Mouse (Mus musculus) heart, embryonic 13.5 days (tissue): ENCODE results near the gene Clmp. TPM values are rescaled to one million over a fixed set of nuclear protein-coding genes. Genes with fewer than 3 reads are reported as not detected.

ENCODE experiments used
- ATAC-seq: fragments of 200-750 bp; cut with Nextera tagmentation; 2 replicates; pipeline ENCODE4 v1.8.0; 2017; ENCODE audit warnings: moderate TSS enrichment; ENCODE audit not compliant: insufficient number of reproducible peaks, low FRiP score, low TSS enrichment; ENCODE audit errors: extremely low read depth
- H3K27ac ChIP-seq: fragments of 300-500 bp; sonication (generic); replicated peaks from 2 replicates; pipeline ENCODE4 v1.5.1; 2015; ENCODE audit warnings: moderate library complexity, mild to moderate bottlenecking, inconsistent platforms
- H3K27me3 ChIP-seq: fragments of 300-500 bp; sonication (generic); replicated peaks from 2 replicates; pipeline ENCODE4 v1.6.1; 2015; ENCODE audit warnings: mild to moderate bottlenecking, inconsistent platforms
- H3K36me3 ChIP-seq: fragments of 300-500 bp; sonication (generic); 2 replicates; pipeline ENCODE4 v1.6.1; 2015; ENCODE audit warnings: mild to moderate bottlenecking, inconsistent platforms
- H3K4me1 ChIP-seq: fragments of 300-500 bp; sonication (generic); 2 replicates; pipeline ENCODE4 v1.6.1; 2015; ENCODE audit warnings: inconsistent platforms
- H3K4me2 ChIP-seq: fragments of 300-500 bp; sonication (generic); 2 replicates; pipeline ENCODE4 v1.6.1; 2015; ENCODE audit warnings: inconsistent platforms, mild to moderate bottlenecking, moderate library complexity
- H3K4me3 ChIP-seq: fragments of 300-500 bp; sonication (generic); 2 replicates; pipeline ENCODE4 v1.5.1; 2015; ENCODE audit warnings: moderate library complexity, mild to moderate bottlenecking, inconsistent platforms
- H3K9ac ChIP-seq: fragments of 300-500 bp; sonication (generic); 2 replicates; pipeline ENCODE4 v1.6.1; 2015; ENCODE audit warnings: inconsistent platforms, mild to moderate bottlenecking, moderate library complexity
- H3K9me3 ChIP-seq: fragments of 300-500 bp; sonication (generic); 2 replicates; pipeline ENCODE4 v1.6.1; 2016; ENCODE audit warnings: inconsistent platforms
- WGBS: fragments of 180-500 bp; shearing (Covaris S2); methylation state at CpG from one replicate; pipeline ENCODE4 v1.1.7; 2015; ENCODE audit warnings: mixed read lengths; 5-methylcytosine and 5-hydroxymethylcytosine counted together
- polyA plus RNA-seq: library from polyadenylated mRNA; unstranded; fragments of >200 nt; fragmentation: Nextera tagmentation; extraction: Ambion mirVana; gene quantifications from 2 replicates; pipeline ENCODE4 v1.2.1, GENCODE M21; 2015

Gene Clmp
- polyA plus RNA-seq, 1 experiment from 2014 or later = 9.4 TPM

GRCm38 (mm10) chr9:40693768-40694167, 8.0 kb downstream of the Clmp start:
- ATAC-seq = no peak

GRCm38 (mm10) chr9:40694284-40694683, 8.5 kb downstream of the Clmp start:
- ATAC-seq = no peak
- H3K9me3 ChIP-seq = no peaks in the 10 kb centered on the region
- H3K4me1 ChIP-seq = peaks cover 26% of the 10 kb centered on the region
- no peaks in the 10 kb centered on the region for H3K27me3 ChIP-seq
- H3K4me3 ChIP-seq = no peak overlapping the region
- no peaks in the 10 kb centered on the region for H3K36me3 ChIP-seq
- H3K4me2 ChIP-seq = no peak overlapping the region
- 83% methylated on average over 12 of the region's 12 CpGs for whole genome bisulfite sequencing
- no peak overlapping the region for H3K9ac ChIP-seq
- peak overlapping the region; percentile 76; the same call in 1 of the 2 replicates for H3K27ac ChIP-seq

More at GRCm38 (mm10) chr9:40693768-40694167, 8.0 kb downstream of the Clmp start:
- Histone ChIP-seq H3K27ac (peak overlapping the region; percentile 76), H3K27me3 (no peaks in the 10 kb centered on the region), H3K36me3 (no peaks in the 10 kb centered on the region), H3K4me1 (peaks cover 26% of the 10 kb centered on the region), H3K4me3 (no peak overlapping the region), H3K9ac (no peak overlapping the region; the same call in 1 of the 2 replicates), H3K9me3 (no peaks in the 10 kb centered on the region), H3K4me2 (peak overlapping the region; percentile 18; the same call in 1 of the 2 replicates)
- WGBS = 66% methylated on average over 5 of the region's 5 CpGs

- 80% methylated on average over 4 of the region's 4 CpGs for WGBS
- Histone ChIP-seq H3K4me2 (no peak overlapping the region), H3K9ac (no peak overlapping the region), H3K4me3 (no peak overlapping the region), H3K27ac (no peak overlapping the region), H3K27me3 (no peaks in the 10 kb centered on the region), H3K9me3 (no peaks in the 10 kb centered on the region), H3K4me1 (peaks cover 26% of the 10 kb centered on the region), H3K36me3 (no peaks in the 10 kb centered on the region)
- no peak for ATAC-seq
These were observed 10.3 kb downstream of the Clmp start for GRCm38 (mm10) chr9:40696086-40696485.

GRCm38 (mm10) chr9:40699194-40699593, 13.4 kb downstream of the Clmp start:
- Histone ChIP-seq H3K4me3 (no peak overlapping the region), H3K4me1 (peaks cover 8% of the 10 kb centered on the region; the same call in 1 of the 2 replicates), H3K4me2 (no peak overlapping the region), H3K9me3 (no peaks in the 10 kb centered on the region), H3K36me3 (no peaks in the 10 kb centered on the region), H3K27ac (no peak overlapping the region), H3K27me3 (no peaks in the 10 kb centered on the region), H3K9ac (no peak overlapping the region)
- 82% methylated on average over 3 of the region's 3 CpGs for WGBS
- no peak for ATAC-seq

GRCm38 (mm10) chr9:40700253-40700652, 14.5 kb downstream of the Clmp start:
- WGBS = 84% methylated on average over 5 of the region's 5 CpGs
- Histone ChIP-seq H3K4me2 (no peak overlapping the region), H3K4me1 (peaks cover 9% of the 10 kb centered on the region; the same call in 1 of the 2 replicates), H3K27ac (no peak overlapping the region), H3K4me3 (no peak overlapping the region), H3K9me3 (no peaks in the 10 kb centered on the region), H3K27me3 (no peaks in the 10 kb centered on the region), H3K9ac (no peak overlapping the region), H3K36me3 (no peaks in the 10 kb centered on the region)
- no peak for ATAC-seq

GRCm38 (mm10) chr9:40704364-40705276, 18.9 kb downstream of the Clmp start:
- no peak overlapping the region for H3K27ac ChIP-seq
- H3K4me1 ChIP-seq = peaks cover 21% of the 10 kb centered on the region
- no peak overlapping the region for H3K9ac ChIP-seq
- H3K4me2 ChIP-seq = no peak overlapping the region
- H3K9me3 ChIP-seq = no peaks in the 10 kb centered on the region
- H3K36me3 ChIP-seq = no peaks in the 10 kb centered on the region
- 47% methylated on average over 10 of the region's 10 CpGs for WGBS
- H3K4me3 ChIP-seq = no peak overlapping the region
- no peak for ATAC-seq
- 0 out of 2 replicates have a peak, but pooled peaks cover 4% of the 10 kb centered on the region for H3K27me3 ChIP-seq

- ATAC-seq = no peak
- no peak overlapping the region for H3K9ac ChIP-seq
- H3K27me3 ChIP-seq = 0 out of 2 replicates have a peak, but pooled peaks cover 4% of the 10 kb centered on the region
- no peaks in the 10 kb centered on the region for H3K36me3 ChIP-seq
- no peak overlapping the region for H3K4me2 ChIP-seq
- no peak overlapping the region for H3K4me3 ChIP-seq
- no peaks in the 10 kb centered on the region for H3K9me3 ChIP-seq
- WGBS = 76% methylated on average over 12 of the region's 12 CpGs
- H3K27ac ChIP-seq = no peak overlapping the region
- H3K4me1 ChIP-seq = peaks cover 29% of the 10 kb centered on the region
These were observed 22.8 kb downstream of the Clmp start for GRCm38 (mm10) chr9:40708448-40709140.

- no peaks in the 10 kb centered on the region for H3K9me3 ChIP-seq
- H3K27me3 ChIP-seq = 0 out of 2 replicates have a peak, but pooled peaks cover 4% of the 10 kb centered on the region
- no peak for ATAC-seq
- no peak overlapping the region for H3K9ac ChIP-seq
- WGBS = 77% methylated on average over 7 of the region's 7 CpGs
- no peak overlapping the region for H3K27ac ChIP-seq
- no peak overlapping the region for H3K4me2 ChIP-seq
- H3K4me1 ChIP-seq = peaks cover 28% of the 10 kb centered on the region
- H3K36me3 ChIP-seq = no peaks in the 10 kb centered on the region
- H3K4me3 ChIP-seq = no peak overlapping the region
These were observed 23.4 kb downstream of the Clmp start for GRCm38 (mm10) chr9:40709141-40709537.

- no peak overlapping the region for H3K4me2 ChIP-seq
- H3K27me3 ChIP-seq = 0 out of 2 replicates have a peak, but pooled peaks cover 4% of the 10 kb centered on the region
- H3K27ac ChIP-seq = no peak overlapping the region
- no peak for ATAC-seq
- H3K4me1 ChIP-seq = peaks cover 23% of the 10 kb centered on the region
- H3K4me3 ChIP-seq = no peak overlapping the region
- no peak overlapping the region for H3K9ac ChIP-seq
- WGBS = 50% methylated on average over 3 of the region's 3 CpGs
- H3K9me3 ChIP-seq = no peaks in the 10 kb centered on the region
- H3K36me3 ChIP-seq = no peaks in the 10 kb centered on the region
These were observed 23.8 kb downstream of the Clmp start for GRCm38 (mm10) chr9:40709587-40709986.

GRCm38 (mm10) chr9:40709991-40710390, 24.2 kb downstream of the Clmp start:
- 54% methylated on average over 3 of the region's 3 CpGs for WGBS
- no peak overlapping the region for H3K27ac ChIP-seq
- H3K9ac ChIP-seq = no peak overlapping the region
- H3K27me3 ChIP-seq = 0 out of 2 replicates have a peak, but pooled peaks cover 4% of the 10 kb centered on the region
- no peak overlapping the region for H3K4me3 ChIP-seq
- H3K9me3 ChIP-seq = no peaks in the 10 kb centered on the region
- ATAC-seq = no peak
- H3K4me2 ChIP-seq = no peak overlapping the region
- H3K4me1 ChIP-seq = peaks cover 20% of the 10 kb centered on the region
- H3K36me3 ChIP-seq = no peaks in the 10 kb centered on the region

- Histone ChIP-seq H3K27me3 (0 out of 2 replicates have a peak, but pooled peaks cover 4% of the 10 kb centered on the region), H3K27ac (peak overlapping the region; percentile 63), H3K4me2 (no peak overlapping the region), H3K4me1 (peaks cover 20% of the 10 kb centered on the region), H3K9me3 (no peaks in the 10 kb centered on the region), H3K9ac (no peak overlapping the region), H3K36me3 (no peaks in the 10 kb centered on the region), H3K4me3 (no peak overlapping the region)
- WGBS = 37% methylated on average over 4 of the region's 4 CpGs
- no peak for ATAC-seq
These were observed 25.9 kb downstream of the Clmp start for GRCm38 (mm10) chr9:40711654-40712053.
